ENCODE assay signal across 7 mouse cellular contexts in genomic region chr4:135244335-135244734, GRCm38 (mm10). TPM values are rescaled to one million over a fixed set of nuclear protein-coding genes. Genes with fewer than 3 reads are reported as not detected.
DNase-seq lines count a peak whose midpoint lies in the region; TF ChIP-seq lines count a peak whose summit lies in the region.

No protein-coding gene starts in this region.

- peak; percentile 46 for TF ChIP-seq CTCF in left cerebral cortex, adult 2 months (IDR thresholded peaks at IDR 0.05)

- intact Hi-C loops in left cerebral cortex, adult 2 months (cut with DNase I): no loop called here

- no peak for DNase-seq in left cerebral cortex, adult 2 months (ENCODE audit: extremely low spot score in 1 of 2, low spot score in 2 of 2)
- DNase-seq in left cerebral cortex, adult 11 months (ENCODE audit: low spot score): no peak
- peak; percentile 9 for DNase-seq in T-cell, adult 2 months (ENCODE audit: low spot score)
- peak; percentile 58 to 73 for DNase-seq in kidney, postnatal 4 days
- DNase-seq in spleen, postnatal 14 days (ENCODE audit: low spot score in 2 of 2): peak; percentile 23 to 38
- no peak for DNase-seq in right cerebral cortex, postnatal 25 days
- no peak for DNase-seq in frontal cortex, adult 2 months (ENCODE audit: extremely low spot score in 1 of 2, low spot score in 1 of 2)

- no peak overlapping the region for H3K27ac ChIP-seq in left cerebral cortex, adult 2 months

- H3K4me3 ChIP-seq in left cerebral cortex, adult 2 months: no peak overlapping the region

RNA-seq across cellular contexts. Expression of gene Clic4, which starts 28.3 kb away (rescaled TPM):
- 10 to 100 TPM; 29.5 to 34.3 TPM for total RNA-seq in left cerebral cortex, adult 2 months (2021)
- polyA plus RNA-seq in frontal cortex, adult 2 months (2012; rRNA removed): 67.3 and 73.5 TPM in 2 replicates

Comparison
In these comparisons a context has a peak if more than half of its experiments do, and no peak if none do; other contexts are left out.
1. DNase-seq: peak in T-cell, adult 2 months (single experiment), kidney, postnatal 4 days (2 of 2) and spleen, postnatal 14 days (2 of 2); none in left cerebral cortex, adult 2 months (0 of 2), left cerebral cortex, adult 11 months (single experiment), right cerebral cortex, postnatal 25 days (single experiment) and frontal cortex, adult 2 months (0 of 2).